Mouse (Mus musculus) E14TG2a.4 (cell line): ENCODE results near the gene Otogl.
"Not testable (repeated sequence)": the region's sequence is repeated elsewhere in the genome, so short reads cannot be mapped to it uniquely, and the experiment has no call there.

Experiments used
- H3K27me3 ChIP-seq: 2 replicates; pipeline ENCODE4 v1.6.1; 2014; ENCODE audit warnings: low read length, control low read depth; ENCODE audit not compliant: insufficient read depth
- H3K36me3 ChIP-seq: 2 replicates; pipeline ENCODE4 v1.6.1; 2014; ENCODE audit warnings: low read length, control low read depth; ENCODE audit not compliant: insufficient read depth
- H3K4me1 ChIP-seq: replicated peaks from 2 replicates; pipeline ENCODE4 v1.6.1; 2014; ENCODE audit warnings: low read depth, low read length, control low read depth
- H3K4me3 ChIP-seq: replicated peaks from 2 replicates; pipeline ENCODE4 v1.5.1; 2014; ENCODE audit warnings: mild to moderate bottlenecking, low read length
- H3K9me3 ChIP-seq: 2 replicates; pipeline ENCODE4 v1.6.1; 2014; ENCODE audit warnings: low read length, control low read depth
- CTCF ChIP-seq: conservative IDR thresholded peaks from 2 replicates; pipeline ENCODE4 v1.5.1; 2014; ENCODE audit warnings: low read length
- NANOG ChIP-seq: IDR thresholded peaks from 2 replicates; pipeline ENCODE4 v1.6.1; 2014; ENCODE audit warnings: borderline replicate concordance, low read length, mixed read lengths
- POU5F1 ChIP-seq: IDR thresholded peaks from 2 replicates; pipeline ENCODE4 v1.6.1; 2014; ENCODE audit warnings: low read length, borderline replicate concordance

Gene Otogl

GRCm38 (mm10) chr10:107813814-107814483 lies 98.0 kb downstream of the Otogl start:
- TF ChIP-seq CTCF (no peak), POU5F1 (no peak), NANOG (no peak)
- H3K4me3 ChIP-seq = no peak overlapping the region
- no peaks in the 10 kb centered on the region for H3K9me3 ChIP-seq
- H3K36me3 ChIP-seq = no peaks in the 10 kb centered on the region
- no peaks in the 10 kb centered on the region for H3K4me1 ChIP-seq
- no peaks in the 10 kb centered on the region for H3K27me3 ChIP-seq

- Histone ChIP-seq H3K27me3 (no peaks in the 10 kb centered on the region), H3K36me3 (no peaks in the 10 kb centered on the region), H3K4me3 (no peak overlapping the region), H3K4me1 (no peaks in the 10 kb centered on the region), H3K9me3 (no peaks in the 10 kb centered on the region)
- TF ChIP-seq CTCF (no peak), NANOG (no peak), POU5F1 (no peak)
Observed at GRCm38 (mm10) chr10:107810649-107811398, 101.1 kb downstream of the Otogl start.

DNA sequence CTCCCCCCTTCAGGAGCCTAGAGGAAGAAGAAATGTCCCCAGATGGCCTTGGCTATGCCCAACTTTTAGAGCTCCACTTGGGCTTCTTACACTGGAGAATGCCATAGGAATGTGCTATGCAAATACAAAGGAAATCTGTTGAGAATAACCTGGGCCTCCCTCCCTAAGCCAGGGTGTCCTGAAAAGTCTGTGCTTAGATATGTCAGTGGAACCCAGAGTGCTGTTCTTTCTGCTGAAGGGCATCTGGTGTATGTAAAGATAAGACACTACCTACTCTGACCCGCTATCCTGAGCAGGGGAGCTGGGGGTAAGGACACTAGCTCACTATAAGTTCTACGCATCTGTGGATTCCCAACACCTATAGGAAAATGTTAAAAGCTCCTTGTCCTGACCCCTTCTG lies 106.7 kb downstream of the Otogl start:
- Histone ChIP-seq H3K4me3 (no peak overlapping the region), H3K4me1 (no peaks in the 10 kb centered on the region), H3K9me3 (no peaks in the 10 kb centered on the region), H3K36me3 (no peaks in the 10 kb centered on the region), H3K27me3 (no peaks in the 10 kb centered on the region)
- no peak for TF ChIP-seq CTCF
- TF ChIP-seq POU5F1 = no peak
- no peak for TF ChIP-seq NANOG

- H3K36me3 ChIP-seq, H3K4me3 ChIP-seq, H3K4me1 ChIP-seq, H3K9me3 ChIP-seq, H3K27me3 ChIP-seq: not testable (repeated sequence)
Observed at GRCm38 (mm10) chr10:107804285-107804684, 107.6 kb downstream of the Otogl start.

DNA sequence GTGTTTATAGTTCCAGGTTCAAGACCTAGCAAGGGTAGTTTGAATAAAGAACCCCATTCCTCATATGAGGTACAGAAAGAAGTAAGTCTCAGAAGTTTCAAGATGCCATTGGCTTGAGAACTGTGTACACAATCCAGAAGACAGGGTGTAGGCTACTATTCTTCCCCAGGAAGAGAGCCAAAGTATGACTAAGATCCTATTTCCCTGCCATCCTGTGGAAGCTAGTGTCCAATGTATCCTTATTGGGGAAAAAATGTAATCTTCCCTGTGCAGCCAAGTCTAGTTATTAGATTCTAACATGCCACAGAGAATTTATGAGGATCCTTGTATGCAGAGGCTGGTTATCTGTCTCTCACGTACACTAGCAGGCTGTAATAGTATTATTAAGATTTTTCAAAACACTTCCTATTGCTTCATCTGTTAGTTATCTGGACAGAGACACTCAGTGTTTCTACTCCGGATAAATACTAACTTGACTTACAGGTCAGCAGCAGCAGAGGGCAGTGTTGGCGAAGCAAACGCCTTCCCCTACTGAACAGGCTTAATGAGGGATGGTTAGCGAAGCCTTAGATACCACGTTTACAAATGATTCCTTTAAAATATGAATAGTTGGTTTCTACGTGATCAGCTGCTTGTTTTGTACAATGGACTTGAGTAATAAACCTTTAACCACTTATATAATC lies 112.1 kb downstream of the Otogl start:
- H3K9me3 ChIP-seq = no peaks in the 10 kb centered on the region
- H3K4me3 ChIP-seq = no peak overlapping the region
- TF ChIP-seq POU5F1 (no peak), NANOG (no peak), CTCF (peak; percentile 34)
- no peaks in the 10 kb centered on the region for H3K4me1 ChIP-seq
- no peaks in the 10 kb centered on the region for H3K36me3 ChIP-seq
- no peaks in the 10 kb centered on the region for H3K27me3 ChIP-seq

DNA sequence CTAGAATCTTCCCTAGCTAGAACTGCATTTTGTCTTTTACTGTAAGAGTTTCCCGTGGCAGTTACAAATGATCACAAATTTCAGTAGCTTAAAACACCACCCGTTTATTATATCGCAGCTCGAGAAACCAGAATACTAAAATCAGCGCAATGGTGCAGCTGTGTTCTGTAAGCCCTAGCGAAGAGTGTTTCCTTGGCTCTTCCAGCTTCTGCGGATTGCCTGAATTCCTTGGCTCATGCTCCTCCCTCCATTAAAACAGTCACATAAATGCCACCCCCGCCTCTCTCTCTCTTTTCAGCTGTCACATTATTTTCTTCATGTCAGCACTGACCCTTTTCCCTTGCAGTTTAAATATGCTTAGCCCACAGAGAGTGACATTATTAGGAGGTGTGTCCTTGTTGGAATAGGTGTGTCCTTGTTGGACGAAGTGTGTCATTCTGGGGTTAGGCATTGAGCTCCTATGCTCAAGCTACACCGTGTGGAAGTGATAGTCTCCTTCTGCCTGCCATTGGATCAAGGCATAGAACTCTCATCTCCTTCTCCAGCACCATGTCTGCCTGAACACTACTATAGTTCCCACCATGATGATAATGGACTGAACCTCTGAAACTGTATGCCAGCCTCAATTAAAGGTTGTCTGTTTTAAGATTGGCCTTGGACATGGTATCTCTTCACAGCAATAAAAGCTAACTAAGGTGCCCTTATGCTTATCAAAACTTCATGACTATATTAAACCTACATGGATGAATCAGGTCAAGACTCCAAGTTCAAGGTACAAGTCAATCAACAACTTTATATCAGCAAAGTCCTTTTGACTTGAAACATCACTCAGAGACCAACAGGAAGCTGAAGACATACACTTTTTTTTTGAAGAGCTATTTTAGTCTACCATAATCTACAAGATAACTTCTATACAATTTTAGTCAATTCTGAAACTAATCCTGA lies 116.8 kb downstream of the Otogl start:
- Histone ChIP-seq H3K4me1 (no peaks in the 10 kb centered on the region), H3K36me3 (no peaks in the 10 kb centered on the region), H3K9me3 (no peaks in the 10 kb centered on the region), H3K27me3 (no peaks in the 10 kb centered on the region), H3K4me3 (no peak overlapping the region)
- TF ChIP-seq NANOG (no peak), CTCF (no peak), POU5F1 (no peak)

DNA sequence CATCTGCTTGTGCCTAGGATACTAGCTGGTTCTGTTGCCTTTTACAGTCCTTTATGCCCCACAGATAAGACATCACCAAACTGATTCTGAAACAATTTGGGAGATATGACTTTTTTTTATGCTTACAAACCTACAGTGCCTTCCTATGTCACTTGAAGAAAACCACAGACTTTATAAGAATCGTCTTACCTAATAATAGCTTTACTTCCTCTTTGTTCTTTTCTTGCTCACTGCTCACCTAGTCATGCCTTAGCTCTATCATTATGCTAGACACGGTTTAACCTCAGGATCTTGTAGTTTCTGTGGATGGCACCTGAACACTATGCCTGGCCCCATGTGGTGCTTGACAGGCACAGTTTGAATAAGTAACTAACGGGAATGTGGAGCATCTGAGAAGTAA lies 119.4 kb downstream of the Otogl start:
- no peaks in the 10 kb centered on the region for H3K9me3 ChIP-seq
- H3K36me3 ChIP-seq = no peaks in the 10 kb centered on the region
- H3K27me3 ChIP-seq = no peaks in the 10 kb centered on the region
- no peaks in the 10 kb centered on the region for H3K4me1 ChIP-seq
- no peak overlapping the region for H3K4me3 ChIP-seq
- TF ChIP-seq NANOG (no peak), POU5F1 (no peak), CTCF (no peak)

GRCm38 (mm10) chr10:107779548-107779947 lies 132.4 kb downstream of the Otogl start:
- TF ChIP-seq POU5F1 (no peak), CTCF (no peak), NANOG (no peak)
- Histone ChIP-seq H3K9me3 (no peaks in the 10 kb centered on the region), H3K4me1 (no peaks in the 10 kb centered on the region), H3K27me3 (no peaks in the 10 kb centered on the region), H3K4me3 (no peak overlapping the region), H3K36me3 (no peaks in the 10 kb centered on the region)
